Mouse (Mus musculus) frontal cortex, postnatal 14 days (tissue): ENCODE measurements around the gene Ceacam1.
"Not testable (repeated sequence)": the region's sequence is repeated elsewhere in the genome, so short reads cannot be mapped to it uniquely, and the experiment has no call there.

Source experiments
- DNase-seq, 2 experiments: peaks; one replicate each; pipeline ENCODE4 v3.0.0; 2022; ENCODE audit warnings: low spot score in 2 of 2

Gene Ceacam1

DNA sequence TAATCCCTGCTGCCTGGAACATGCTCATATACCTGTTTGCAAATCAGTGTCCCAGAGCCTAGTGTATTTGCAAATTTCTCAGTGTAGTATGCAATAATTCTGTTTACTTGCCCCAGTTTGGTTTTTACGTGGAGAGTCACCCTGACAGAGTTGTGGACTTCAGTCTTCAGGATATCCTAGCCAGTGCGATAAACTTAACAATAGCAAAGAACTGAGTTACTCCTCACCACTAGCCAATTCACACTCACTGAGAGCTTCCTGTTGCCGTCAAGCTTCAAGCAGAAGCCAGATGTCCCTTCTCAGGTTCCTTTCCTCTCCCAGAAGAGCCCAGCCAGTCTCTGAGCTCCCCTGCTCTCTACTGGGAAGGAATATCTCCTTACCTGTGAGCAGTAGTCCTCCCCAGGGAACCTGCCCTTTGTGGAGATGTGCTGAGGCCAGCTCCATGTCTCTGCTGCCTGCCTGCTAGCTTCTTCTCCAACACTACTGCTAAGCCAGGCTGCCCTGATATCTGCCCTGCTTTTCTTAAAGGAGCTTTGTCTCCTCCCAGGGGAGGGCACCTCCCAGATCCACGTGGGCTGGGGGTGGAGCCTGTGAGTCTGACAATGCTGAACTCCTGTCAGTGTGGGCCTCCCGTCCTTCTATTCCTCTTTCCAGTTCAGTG, at the start of gene Ceacam1:
Gene Ceacam1 (minus strand): TSS at position 513 of the 661 bp plus-strand sequence.
- not testable (repeated sequence) for DNase-seq

DNA sequence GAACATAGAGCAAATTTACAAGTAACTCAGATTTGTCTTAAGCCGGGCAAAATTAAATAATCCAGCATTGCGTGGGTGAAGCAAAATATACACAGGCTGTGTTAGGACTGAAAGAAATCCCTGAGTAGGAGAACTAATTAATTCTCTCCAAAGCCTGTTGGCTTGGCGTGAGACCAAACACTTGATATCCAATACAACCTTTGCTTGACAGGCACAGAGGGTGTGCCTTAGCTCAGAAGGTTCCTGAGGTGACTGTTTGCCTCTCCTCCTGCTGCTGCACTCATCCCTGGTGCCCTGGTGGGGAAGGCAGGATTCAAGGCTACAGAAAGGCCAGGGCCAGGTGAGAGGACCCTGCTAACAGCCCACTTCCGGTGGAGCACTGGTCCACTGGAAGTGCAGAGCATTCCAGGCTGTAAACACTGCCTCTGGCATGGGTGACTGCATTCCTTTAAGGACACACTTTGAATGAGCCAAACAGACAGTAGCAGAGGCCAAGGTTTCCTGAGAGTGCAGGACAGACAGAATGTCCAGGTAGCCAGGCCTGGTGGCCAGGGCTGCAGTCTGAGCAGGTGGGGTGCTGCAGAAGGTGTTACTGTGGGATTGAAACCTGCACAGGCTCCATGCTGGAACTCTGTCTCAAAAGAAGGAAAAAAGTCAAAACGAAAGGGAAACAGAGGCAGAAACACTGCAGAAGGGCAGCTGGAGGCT, 38.8 kb upstream of the Ceacam1 start:
- not testable (repeated sequence) for DNase-seq

DNA sequence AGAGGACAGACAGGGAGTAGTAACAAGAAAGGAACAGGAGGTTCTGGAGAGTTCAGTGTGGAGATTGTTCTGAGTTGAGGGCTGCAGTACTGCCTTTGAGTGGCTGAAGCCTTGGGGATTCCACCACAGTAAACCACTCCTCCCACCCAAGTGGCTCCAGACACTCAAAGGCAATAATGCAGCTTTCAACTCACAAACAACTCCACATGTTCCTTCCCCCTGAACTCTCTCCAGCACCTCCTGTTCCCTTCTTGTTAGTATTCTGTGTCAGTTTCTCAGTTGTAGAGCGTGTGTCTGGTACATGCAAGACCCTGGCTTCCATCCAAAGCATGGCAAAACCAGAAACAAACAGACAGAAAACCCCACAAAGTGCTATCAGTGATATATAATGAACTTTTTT, 38.3 kb upstream of the Ceacam1 start:
- DNase-seq = not testable (repeated sequence)

DNA sequence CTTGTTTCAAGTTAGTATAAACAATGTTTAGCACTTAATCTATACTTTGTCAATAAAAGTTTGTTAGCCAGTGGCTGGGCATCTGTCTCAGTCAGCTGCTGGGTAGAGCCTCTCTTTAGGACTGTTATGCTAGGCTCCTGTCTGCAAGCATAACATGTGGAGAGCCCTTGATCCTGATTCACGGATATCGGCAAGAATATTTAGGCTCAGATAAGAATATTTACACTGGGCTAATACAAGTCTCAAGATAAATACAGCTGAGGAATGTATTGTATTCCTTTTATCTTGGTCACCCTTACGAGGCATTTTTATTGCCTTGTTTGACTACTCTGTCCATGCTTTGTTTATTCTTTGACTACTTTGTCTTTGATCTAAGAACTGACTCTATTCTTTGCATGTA, 32.5 kb upstream of the Ceacam1 start:
- no peak for DNase-seq

DNA sequence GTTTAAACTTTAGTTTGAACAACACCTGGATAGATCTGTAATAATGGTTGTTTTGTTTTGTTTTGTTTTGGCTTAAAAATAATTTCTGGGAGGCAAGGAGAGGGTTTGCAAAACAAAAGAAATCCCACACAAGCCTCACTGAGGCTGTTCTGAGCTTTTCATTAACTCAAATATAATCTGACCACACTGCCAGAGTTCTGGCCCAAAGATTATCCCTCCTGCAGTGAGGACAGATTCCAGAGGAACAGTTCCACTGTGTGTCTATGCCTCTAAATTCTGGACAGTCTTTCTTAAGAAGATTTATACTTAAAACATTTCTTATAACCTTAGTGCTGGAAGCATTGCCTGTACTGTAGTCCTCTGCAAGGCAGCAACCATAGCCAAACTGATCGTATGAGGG, 17.2 kb upstream of the Ceacam1 start:
- no peak for DNase-seq

DNA sequence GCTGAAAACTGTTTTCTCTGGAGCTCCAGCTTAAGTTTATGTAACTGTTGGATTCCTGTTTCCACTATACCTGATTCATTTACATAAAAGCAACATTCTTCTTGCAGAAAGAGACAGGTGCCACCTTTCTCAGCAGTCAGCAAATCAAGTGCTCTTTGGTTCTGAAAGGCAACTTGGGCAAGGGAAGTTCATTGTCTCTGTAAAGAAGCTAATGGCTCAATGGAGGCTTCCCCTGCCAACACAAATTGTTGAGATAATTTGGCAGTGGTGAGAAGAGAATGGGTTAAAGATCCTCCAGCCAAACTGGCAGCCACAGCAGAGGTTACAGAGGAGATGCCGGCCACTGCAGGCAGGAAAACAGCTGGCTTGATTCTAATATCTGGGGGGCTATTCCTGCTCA, 13.3 kb upstream of the Ceacam1 start:
- DNase-seq = not testable (repeated sequence)

DNA sequence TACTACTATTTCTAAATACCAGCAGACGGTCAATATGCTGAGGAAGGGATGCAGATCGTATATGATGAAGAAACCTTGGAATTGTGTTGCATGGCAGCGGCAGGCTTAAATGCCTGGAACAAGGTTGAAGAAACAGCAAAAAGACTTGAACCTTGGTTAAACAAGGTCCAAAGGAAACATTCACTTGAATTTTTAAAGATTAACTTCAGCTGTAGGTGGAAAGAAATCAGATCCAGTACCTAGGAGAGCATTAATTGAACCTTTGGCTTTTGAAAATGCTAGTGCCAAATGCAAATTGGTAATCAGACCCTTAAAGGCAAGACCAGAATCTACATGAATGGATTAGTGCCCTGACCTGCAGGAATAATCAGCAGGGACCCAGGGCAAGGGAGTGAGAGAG, 12.0 kb upstream of the Ceacam1 start:
- not testable (repeated sequence) for DNase-seq

DNA sequence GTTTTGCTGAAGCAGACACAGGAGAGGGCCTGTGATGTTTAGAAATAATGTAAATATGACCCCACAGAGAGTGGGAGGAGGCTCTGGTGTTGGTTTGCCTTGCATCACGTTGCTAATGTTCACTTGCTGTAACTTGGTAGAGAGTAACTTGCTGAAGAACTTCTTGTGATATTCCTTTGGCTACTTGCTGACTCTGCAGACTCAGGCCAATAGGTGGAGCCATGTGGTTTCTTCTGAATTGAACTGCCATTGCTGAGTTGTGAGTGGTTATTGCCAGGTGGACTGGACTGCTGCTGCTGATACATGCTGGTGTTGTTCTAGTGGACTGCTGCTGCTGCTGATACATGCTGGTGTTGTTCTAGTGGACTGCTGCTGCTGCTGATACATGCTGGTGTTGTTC, 8.8 kb upstream of the Ceacam1 start:
- DNase-seq = peak in 1 of 2 experiments; percentile 28

DNA sequence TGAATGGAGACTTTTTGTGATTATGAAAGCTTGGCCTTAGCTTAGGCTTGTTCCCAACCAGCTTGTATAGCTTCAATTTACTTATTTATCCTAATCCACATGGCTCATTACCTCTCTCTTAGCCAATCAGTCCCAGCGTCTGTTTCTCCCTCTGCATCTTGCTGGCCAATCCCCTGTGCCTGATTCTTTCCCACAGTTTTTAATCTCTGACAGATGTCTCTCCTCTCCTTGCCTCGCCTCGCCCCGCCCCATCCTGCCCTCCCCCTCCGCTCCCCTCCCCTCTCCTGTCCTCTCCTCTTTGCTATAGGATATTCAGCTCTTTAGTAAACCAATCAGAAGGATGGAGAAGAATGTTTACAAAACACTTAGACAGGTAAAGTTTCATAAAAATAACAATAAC, 7.7 kb upstream of the Ceacam1 start:
- no peak for DNase-seq

DNA sequence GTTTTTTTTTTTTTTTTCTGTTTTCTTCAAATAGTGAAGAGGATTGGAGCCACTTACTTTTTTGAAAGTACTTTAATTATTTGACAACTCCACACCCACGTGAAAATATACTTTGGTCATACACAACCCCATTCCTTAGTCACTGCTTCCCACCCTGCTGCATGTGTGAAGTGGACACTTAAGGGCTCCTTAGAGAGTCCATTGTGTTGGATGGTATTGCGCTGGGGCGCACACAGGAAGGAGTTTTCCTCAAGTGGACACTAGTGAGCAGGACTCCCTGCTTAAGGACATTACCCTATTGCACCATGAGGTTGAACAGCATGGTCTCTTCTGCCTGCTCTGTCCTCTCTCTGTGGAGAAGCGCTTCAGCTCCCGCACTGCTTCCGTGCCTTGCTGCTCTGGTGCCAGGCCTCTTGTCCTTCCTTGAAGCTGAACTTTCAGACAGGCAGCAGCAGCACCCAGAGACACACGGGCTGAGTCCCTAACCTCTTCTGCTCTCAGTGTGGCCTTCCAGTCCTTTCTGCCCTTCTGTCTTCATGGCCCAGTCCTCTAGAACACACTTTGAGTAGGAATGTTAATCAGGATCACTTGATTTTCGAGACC, 5.8 kb upstream of the Ceacam1 start:
- no peak for DNase-seq

DNA sequence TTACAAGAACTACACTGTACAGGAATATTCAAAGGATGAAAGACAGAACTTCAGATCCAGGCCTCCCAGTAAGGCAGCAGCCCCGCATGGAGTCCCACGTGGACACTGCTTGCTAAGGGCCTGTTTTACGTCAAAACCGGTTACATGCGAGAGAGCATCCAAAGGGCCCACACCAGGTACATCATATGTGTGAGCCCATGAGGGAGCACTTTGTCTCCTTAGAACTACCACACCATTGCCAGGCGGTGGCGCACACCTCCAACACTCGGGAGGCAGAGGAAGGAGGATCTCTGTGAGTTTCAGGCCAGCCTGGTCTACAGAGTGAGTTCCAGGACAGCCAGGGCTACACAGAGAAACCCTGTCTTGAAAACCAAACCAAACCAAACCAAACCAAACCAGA, 3.4 kb upstream of the Ceacam1 start:
- not testable (repeated sequence) for DNase-seq

DNA sequence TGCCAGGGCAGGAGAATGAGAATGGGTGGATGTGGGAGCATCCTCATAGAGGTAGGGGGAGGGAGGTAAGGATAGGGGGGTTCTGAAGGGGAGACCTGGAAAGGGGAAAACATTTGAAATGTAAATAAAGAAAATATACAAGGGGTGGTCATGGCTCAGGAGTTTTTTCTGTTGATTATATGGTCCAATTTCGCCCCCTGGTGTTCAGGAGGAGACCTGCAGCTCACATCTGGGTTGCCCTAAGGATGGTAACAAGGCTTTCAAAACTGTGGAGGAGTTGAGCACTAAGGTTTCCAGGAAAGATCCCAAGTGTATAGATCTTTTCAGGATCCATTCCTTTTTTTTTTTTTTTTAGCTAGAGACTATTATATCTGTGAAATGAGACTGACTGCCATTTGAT, 2.0 kb upstream of the Ceacam1 start:
- DNase-seq = peak in 1 of 2 experiments; percentile 28

DNA sequence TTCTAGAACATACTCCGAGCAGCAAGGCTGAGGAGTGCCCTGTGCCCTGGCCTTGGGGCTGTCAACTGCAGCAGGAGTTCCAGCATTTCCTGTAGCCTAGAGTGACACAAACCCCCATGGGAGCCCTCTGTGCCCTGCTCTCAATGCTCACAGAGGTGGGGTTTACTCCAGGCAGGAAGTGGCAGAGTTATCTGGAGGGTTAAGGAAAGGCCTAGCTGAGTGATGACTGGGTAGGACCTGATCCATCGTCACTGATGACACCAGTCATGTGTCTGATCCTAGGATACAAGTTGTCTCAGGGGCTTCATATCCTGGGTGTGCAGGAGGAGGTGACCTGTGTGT, 320 bp upstream of the Ceacam1 start:
- not testable (repeated sequence) for DNase-seq

DNA sequence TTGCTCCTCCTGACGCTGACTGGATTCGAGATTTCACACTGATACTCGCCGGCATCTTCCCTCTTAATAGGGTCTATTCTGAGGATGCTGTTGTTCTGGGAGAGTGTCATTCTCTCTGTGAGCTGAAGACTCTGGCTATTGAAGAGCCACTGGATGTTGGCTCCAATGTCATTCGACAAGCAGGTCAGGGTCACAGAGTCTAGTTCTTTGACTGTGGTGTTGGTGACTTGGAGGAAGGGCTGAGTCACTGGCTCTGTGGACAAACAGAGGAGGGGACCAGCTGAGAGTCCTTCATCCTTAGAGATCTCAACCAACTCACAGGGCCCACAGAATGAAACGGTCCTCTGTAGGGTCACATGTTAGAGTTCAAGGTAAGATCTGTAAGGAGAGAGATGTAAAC, 5.6 kb downstream of the Ceacam1 start:
- DNase-seq = not testable (repeated sequence)

DNA sequence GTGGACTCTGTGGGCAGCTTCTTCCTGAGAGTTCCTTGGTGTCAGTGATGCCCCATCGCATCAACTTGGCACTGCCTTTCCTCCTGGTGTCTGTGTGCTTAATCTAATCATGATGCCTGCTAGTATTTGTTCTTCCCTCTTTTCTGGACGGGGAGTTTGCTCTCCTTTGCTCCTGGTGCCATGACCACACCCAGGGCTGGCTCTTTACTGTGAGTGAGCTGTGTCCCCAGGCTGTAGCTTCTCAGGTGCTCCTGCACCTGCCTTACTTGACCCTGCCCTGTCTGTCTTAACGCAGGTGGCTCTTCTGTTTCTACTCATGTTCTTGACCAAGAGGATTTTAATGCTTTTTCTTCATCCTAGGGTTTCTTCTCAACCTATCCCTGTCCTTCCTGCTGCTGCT, 11.8 kb downstream of the Ceacam1 start:
- not testable (repeated sequence) for DNase-seq

DNA sequence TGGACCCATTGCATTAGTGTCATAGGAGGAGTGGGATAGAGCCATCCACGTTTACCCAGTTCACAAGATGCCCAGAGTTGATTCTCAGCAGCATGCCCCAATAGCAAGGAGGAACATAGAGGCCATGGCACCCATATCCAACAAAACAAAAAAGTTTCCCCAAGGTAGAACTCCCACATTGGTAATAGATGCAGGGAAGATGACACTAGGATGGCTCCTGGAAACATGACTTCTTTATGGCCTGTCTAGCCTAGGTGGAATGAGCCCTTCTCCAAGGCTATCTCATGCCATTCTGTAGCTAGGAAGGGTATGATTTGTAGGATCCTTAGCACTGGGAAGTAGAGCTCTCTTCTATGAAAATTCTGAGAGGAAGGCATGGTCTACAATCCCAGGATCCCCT, 12.4 kb downstream of the Ceacam1 start:
- DNase-seq = no peak

DNA sequence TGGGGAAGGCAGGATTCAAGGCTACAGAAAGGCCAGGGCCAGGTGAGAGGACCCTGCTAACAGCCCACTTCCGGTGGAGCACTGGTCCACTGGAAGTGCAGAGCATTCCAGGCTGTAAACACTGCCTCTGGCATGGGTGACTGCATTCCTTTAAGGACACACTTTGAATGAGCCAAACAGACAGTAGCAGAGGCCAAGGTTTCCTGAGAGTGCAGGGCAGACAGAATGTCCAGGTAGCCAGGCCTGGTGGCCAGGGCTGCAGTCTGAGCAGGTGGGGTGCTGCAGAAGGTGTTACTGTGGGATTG, 15.4 kb downstream of the Ceacam1 start:
- not testable (repeated sequence) for DNase-seq

DNA sequence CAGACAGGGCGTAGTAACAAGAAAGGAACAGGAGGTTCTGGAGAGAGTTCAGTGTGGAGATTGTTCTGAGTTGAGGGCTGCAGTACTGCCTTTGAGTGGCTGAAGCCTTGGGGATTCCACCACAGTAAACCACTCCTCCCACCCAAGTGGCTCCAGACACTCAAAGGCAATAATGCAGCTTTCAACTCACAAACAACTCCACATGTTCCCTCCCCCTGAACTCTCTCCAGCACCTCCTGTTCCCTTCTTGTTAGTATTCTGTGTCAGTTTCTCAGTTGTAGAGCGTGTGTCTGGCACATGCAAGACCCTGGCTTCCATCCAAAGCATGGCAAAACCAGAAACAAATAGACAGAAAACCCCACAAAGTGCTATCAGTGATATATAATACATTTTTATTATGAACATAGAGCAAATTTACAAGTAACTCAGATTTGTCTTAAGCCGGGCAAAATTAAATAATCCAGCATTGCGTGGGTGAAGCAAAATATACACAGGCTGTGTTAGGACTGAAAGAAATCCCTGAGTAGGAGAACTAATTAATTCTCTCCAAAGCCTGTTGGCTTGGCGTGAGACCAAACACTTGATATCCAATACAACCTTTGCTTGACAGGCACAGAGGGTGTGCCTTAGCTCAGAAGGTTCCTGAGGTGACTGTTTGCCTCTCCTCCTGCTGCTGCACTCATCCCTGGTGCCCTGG, 15.9 kb downstream of the Ceacam1 start:
- DNase-seq = peak in 1 of 2 experiments; percentile 16

DNA sequence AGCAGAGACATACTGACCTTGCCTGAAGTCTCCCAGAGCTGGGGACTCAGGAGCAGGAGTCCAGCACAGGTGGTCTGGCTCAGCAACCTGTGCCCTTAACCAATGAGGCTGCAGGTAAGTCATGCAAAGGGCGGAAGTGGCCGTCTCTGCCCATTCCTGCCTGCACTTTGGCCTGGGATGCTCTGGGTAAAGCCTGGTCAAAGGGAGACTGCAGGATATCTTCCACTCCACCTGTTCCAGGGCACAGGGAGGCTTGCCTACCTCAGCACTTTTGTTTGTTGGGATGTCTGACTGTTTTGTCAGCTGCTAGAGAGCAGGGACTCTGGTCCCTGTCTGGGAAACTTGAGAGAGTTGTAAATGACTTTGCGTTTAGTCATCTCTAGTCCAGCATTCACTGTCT, 25.3 kb downstream of the Ceacam1 start:
- DNase-seq = no peak

DNA sequence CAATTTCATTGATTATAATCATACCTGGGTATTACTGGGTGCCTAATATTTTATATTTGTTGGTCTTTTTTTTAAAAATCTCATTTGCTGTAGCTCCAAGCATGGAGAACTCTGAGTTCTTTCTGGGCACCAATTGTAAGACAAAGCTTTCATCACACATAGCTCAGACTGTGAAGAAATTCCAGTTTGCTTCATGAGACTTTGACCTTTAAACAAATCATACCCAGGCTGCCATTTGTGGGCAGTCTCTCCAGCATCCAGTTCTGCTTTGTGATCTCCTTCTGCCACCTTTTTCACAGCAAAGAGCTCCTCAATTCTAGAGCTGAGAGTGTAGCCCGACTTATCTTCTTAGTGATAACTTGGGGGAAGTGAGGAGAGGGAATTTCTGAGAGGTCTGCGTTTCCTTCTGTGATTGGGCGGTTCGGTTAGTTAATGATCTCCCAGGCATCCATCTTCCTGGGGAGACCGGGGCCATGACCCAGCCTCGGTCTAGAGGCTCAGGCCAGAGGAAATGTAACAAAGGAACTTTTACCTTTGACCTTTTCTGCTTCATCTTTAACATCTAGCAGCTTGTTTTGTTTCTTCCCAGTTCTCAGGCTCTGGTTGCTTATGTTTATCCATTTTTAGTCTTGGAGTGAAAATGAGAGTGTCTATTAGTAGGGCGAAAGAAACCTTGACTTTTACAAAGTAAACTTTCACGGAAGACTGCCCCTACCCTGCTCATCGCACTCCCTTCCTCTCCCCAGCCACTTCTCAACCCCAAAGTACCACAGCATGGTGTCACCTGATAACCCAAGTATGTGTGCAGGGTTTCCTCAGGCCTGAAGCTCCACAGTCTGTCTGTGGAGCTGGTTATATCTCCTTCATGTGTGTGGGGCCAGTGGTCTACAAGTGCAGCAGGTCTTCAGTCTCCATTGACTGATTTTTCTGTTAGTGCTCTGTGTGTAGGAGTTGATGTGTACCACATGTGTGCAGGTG, 27.2 kb downstream of the Ceacam1 start:
- DNase-seq = no peak

DNA sequence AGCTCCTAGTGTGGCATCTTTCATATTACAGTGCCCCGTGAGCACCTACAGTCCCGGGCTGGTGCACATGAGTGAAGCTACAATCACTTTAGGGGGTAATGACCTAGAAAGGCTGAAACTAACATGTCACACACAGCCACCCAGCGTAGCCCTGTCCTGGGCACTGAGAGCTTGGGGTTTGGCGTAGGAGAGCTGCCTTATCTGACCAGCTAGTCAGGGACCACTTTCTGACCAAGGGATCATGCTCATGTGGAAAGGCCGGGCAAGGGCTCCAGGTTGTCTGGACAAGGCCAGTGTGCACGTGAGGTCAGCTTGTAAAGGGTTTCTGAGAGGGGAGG, 36.6 kb downstream of the Ceacam1 start:
- no peak for DNase-seq
